7 mouse cellular contexts compared by ENCODE assay signal in the genomic region with DNA sequence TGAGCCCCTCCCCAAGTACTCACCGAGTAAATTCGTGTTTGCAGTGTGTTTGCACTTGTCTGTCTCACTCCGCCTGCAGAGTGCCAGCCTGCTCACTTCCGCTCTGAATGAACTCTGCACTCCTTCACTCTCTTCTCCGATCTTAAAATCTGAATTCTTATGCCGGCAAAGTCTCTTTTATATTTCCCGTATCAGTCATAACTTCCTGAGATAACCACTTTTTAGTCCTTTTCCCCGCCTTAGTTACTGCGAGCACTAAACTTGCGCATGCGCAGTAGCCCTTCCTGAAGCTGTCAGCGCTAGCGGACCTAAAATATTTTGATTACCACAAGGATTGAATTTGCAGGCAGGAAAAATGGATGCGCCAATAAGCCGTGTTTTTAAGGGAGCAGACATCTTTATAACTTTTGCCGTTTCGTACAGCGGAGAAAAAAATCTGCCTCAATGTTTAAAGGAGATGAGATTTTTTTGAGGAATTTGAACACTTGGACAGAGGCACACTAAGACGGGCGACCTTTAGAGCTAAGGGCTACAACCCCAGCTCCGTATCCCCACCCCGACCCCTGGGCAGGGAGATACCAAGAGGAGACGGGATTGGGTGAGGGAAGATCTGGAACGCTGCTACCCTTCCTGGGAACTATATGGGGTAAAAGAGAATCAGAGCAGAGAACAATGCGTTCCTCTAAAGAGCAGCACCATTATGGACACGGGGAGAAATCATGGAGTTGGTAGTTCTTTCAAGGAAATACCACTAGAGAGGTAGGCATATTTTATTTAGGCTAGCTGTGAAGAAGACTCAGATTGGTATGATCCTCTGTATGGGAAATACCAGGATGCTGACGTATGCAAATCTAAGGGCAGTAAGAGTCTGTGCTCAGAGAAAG. TPM values are rescaled to one million over a fixed set of nuclear protein-coding genes. Genes with fewer than 3 reads are reported as not detected.
DNase-seq lines count a peak whose midpoint lies in the region.

Zfp300 (minus strand) TSS at position 545 of the 884 bp plus-strand sequence.

- intact Hi-C loops in left cerebral cortex, postnatal 36 days (cut with DNase I), result no loop called here

- peak; percentile 74 for DNase-seq in adrenal gland, postnatal 25 days
- peak; percentile 66 for DNase-seq in embryo, embryonic 9.5 days (ENCODE audit: extremely low spot score)
- peak; percentile 76 to 80 for DNase-seq in heart, adult 18-20 months
- DNase-seq in kidney, adult 11 months, result peak; percentile 59
- DNase-seq in left cerebral cortex, postnatal 36 days (ENCODE audit: low spot score in 2 of 2), result peak; percentile 54 to 62
- DNase-seq in mesoderm, embryonic 11.5 days (ENCODE audit: low read depth, low spot score), result peak; percentile 78
- peak; percentile 67 for DNase-seq in right cerebral cortex, postnatal 4 days

RNA-seq across cellular contexts. Expression of gene Zfp300, which starts in this region (rescaled TPM):
- 2.2 and 3.0 TPM in 2 replicates for total RNA-seq in adrenal gland, postnatal 25 days (2021)
- under 1 TPM; 0.25 to 0.31 TPM for total RNA-seq in heart, adult 18-20 months (2021)
- total RNA-seq in left cerebral cortex, postnatal 36 days (2021), result 1 to 10 TPM; 2.4 to 2.9 TPM

Comparison
In these comparisons a context has a peak if more than half of its experiments do, and no peak if none do; other contexts are left out.
1. Peak in every context shown above with its lines: DNase-seq.
2. Peak in DNase-seq in heart, adult 18-20 months; RNA of the gene not detected or under 1 TPM.